Mouse (Mus musculus) liver, postnatal 0 days (tissue): ENCODE measurements around the gene Stx19.

Experiments used
- CTCF ChIP-seq: sonication (generic); IDR thresholded peaks from 2 replicates; pipeline ENCODE4 v1.5.1; 2016; ENCODE audit warnings: antibody characterized with exemption, low read depth
- EP300 ChIP-seq: IDR thresholded peaks from 2 replicates; pipeline ENCODE4 v1.6.1; 2016; ENCODE audit warnings: antibody characterized with exemption, low read depth, mild to moderate bottlenecking

DNA sequence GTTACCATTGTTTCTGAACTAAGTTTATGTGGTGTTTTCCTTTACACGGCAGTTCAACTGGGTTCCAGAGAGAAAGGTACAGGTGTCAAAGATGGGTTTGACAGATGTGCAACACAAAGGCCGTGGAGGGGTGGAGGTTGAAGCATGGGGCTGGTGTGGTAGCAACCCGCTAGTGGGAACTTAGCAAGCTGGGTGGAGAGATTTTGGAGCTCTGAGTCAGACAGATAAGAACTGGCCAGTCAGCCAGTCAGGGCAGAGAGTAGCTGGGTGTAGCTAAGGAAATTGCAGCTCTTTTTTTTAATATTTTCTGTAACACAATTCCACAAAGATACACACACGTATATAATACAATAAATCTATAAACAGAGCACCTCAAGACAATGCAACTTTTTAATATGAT lies 3.6 kb upstream of the Stx19 start:
- no peak for TF ChIP-seq CTCF
- TF ChIP-seq EP300: no peak
